Mouse (Mus musculus): ENCODE results near the gene Tdg. TPM values are rescaled to one million over a fixed set of nuclear protein-coding genes. Genes with fewer than 3 reads are reported as not detected.

Gene Tdg
- polyA plus RNA-seq, 1 experiment from 2014 or later: 109 TPM

- no peak overlapping the region for H3K9ac ChIP-seq
- no peak overlapping the region for H3K4me3 ChIP-seq (replicated peaks)
- no peaks in the 10 kb centered on the region for H3K4me1 ChIP-seq
- peak overlapping the region; percentile 42 for H3K4me2 ChIP-seq
- H3K36me3 ChIP-seq: no peaks in the 10 kb centered on the region
- 16% methylated on average over 22 of the region's 22 CpGs for WGBS
- peak; percentile 75; the same call in 1 of the 2 replicates for ATAC-seq (ENCODE audit: insufficient read depth, low FRiP score, low read depth)
- no peaks in the 10 kb centered on the region for H3K9me3 ChIP-seq
- no peaks in the 10 kb centered on the region for H3K27me3 ChIP-seq (replicated peaks)
- no peak overlapping the region for H3K27ac ChIP-seq
These were observed 37.0 kb downstream of the Tdg start for GRCm38 (mm10) chr10:82666436-82667234.

- H3K27me3 ChIP-seq (replicated peaks): no peaks in the 10 kb centered on the region
- 72% methylated on average over 6 of the region's 6 CpGs for WGBS
- no peaks in the 10 kb centered on the region for H3K9me3 ChIP-seq
- ATAC-seq (ENCODE audit: insufficient read depth, low FRiP score, low read depth): no peak
- no peaks in the 10 kb centered on the region for H3K4me1 ChIP-seq
- H3K4me3 ChIP-seq (replicated peaks): no peak overlapping the region
- no peaks in the 10 kb centered on the region for H3K36me3 ChIP-seq
- H3K9ac ChIP-seq: no peak overlapping the region
- no peak overlapping the region for H3K4me2 ChIP-seq
- H3K27ac ChIP-seq: no peak overlapping the region
These were observed 40.6 kb downstream of the Tdg start for GRCm38 (mm10) chr10:82670205-82670604.

GRCm38 (mm10) chr10:82676949-82677348, 47.3 kb downstream of the Tdg start:
- 78% methylated on average over 6 of the region's 6 CpGs for WGBS
- Histone ChIP-seq H3K4me3 (replicated peaks) (no peak overlapping the region), H3K36me3 (no peaks in the 10 kb centered on the region), H3K4me2 (no peak overlapping the region), H3K27me3 (replicated peaks) (no peaks in the 10 kb centered on the region), H3K9me3 (no peaks in the 10 kb centered on the region), H3K9ac (no peak overlapping the region), H3K4me1 (no peaks in the 10 kb centered on the region), H3K27ac (no peak overlapping the region)
- no peak for ATAC-seq (ENCODE audit: insufficient read depth, low FRiP score, low read depth)

- H3K4me1 ChIP-seq: no peaks in the 10 kb centered on the region
- no peak overlapping the region for H3K4me2 ChIP-seq
- no peak overlapping the region for H3K9ac ChIP-seq
- ATAC-seq (ENCODE audit: insufficient read depth, low FRiP score, low read depth): no peak
- no peak overlapping the region for H3K27ac ChIP-seq
- H3K9me3 ChIP-seq: no peaks in the 10 kb centered on the region
- no peaks in the 10 kb centered on the region for H3K27me3 ChIP-seq (replicated peaks)
- H3K36me3 ChIP-seq: no peaks in the 10 kb centered on the region
- WGBS: 84% methylated on average over 5 of the region's 5 CpGs
- no peak overlapping the region for H3K4me3 ChIP-seq (replicated peaks)
These were observed 51.1 kb downstream of the Tdg start for GRCm38 (mm10) chr10:82680769-82681168.

- Histone ChIP-seq H3K27ac (no peak overlapping the region), H3K4me1 (no peaks in the 10 kb centered on the region), H3K4me3 (replicated peaks) (no peak overlapping the region), H3K4me2 (no peak overlapping the region), H3K9ac (no peak overlapping the region), H3K36me3 (no peaks in the 10 kb centered on the region), H3K27me3 (replicated peaks) (no peaks in the 10 kb centered on the region), H3K9me3 (no peaks in the 10 kb centered on the region)
- WGBS: 85% methylated on average over 7 of the region's 7 CpGs
- no peak for ATAC-seq (ENCODE audit: insufficient read depth, low FRiP score, low read depth)
These were observed 52.0 kb downstream of the Tdg start for GRCm38 (mm10) chr10:82681639-82682038.

GRCm38 (mm10) chr10:82685440-82685839, 55.8 kb downstream of the Tdg start:
- H3K4me1 ChIP-seq: peaks cover 4% of the 10 kb centered on the region; the same call in 1 of the 2 replicates
- H3K27me3 ChIP-seq (replicated peaks): no peaks in the 10 kb centered on the region
- no peak overlapping the region for H3K4me3 ChIP-seq (replicated peaks)
- no peaks in the 10 kb centered on the region for H3K9me3 ChIP-seq
- no peak overlapping the region for H3K9ac ChIP-seq
- no peak overlapping the region for H3K4me2 ChIP-seq
- WGBS: 46% methylated on average over 2 of the region's 2 CpGs
- no peaks in the 10 kb centered on the region for H3K36me3 ChIP-seq
- no peak overlapping the region for H3K27ac ChIP-seq
- peak; percentile 39; the same call in 1 of the 2 replicates for ATAC-seq (ENCODE audit: insufficient read depth, low FRiP score, low read depth)

- H3K4me3 ChIP-seq (replicated peaks): peak overlapping the region; percentile 30
- ATAC-seq (ENCODE audit: insufficient read depth, low FRiP score, low read depth): no peak
- H3K36me3 ChIP-seq: no peaks in the 10 kb centered on the region
- 43% methylated on average over 7 of the region's 7 CpGs for WGBS
- H3K27ac ChIP-seq: peak overlapping the region; percentile 84
- H3K9me3 ChIP-seq: no peaks in the 10 kb centered on the region
- H3K27me3 ChIP-seq (replicated peaks): no peaks in the 10 kb centered on the region
- H3K4me1 ChIP-seq: peaks cover 9% of the 10 kb centered on the region; the same call in 1 of the 2 replicates
- no peak overlapping the region for H3K9ac ChIP-seq
- peak overlapping the region; percentile 60 for H3K4me2 ChIP-seq
These were observed 60.1 kb downstream of the Tdg start for GRCm38 (mm10) chr10:82689681-82690211.

GRCm38 (mm10) chr10:82690494-82690893, 60.9 kb downstream of the Tdg start, which contains the start of gene Glt8d2:
Gene Glt8d2 (minus strand): TSS chr10:82690650.
- H3K27me3 ChIP-seq (replicated peaks): no peaks in the 10 kb centered on the region
- peaks cover 9% of the 10 kb centered on the region; the same call in 1 of the 2 replicates for H3K4me1 ChIP-seq
- WGBS: 3% methylated on average over 14 of the region's 14 CpGs
- peak; percentile 80 for ATAC-seq (ENCODE audit: insufficient read depth, low FRiP score, low read depth)
- H3K9me3 ChIP-seq: no peaks in the 10 kb centered on the region
- peak within 1 kb of the TSS; percentile 60 for H3K4me2 ChIP-seq
- 0 out of 2 replicates have a peak within 1 kb of the TSS, but pooled peaks have one; percentile 2 for H3K9ac ChIP-seq
- H3K4me3 ChIP-seq (replicated peaks): peak within 1 kb of the TSS; percentile 30
- H3K36me3 ChIP-seq: no peaks in the 10 kb centered on the region
- H3K27ac ChIP-seq: peak within 1 kb of the TSS; percentile 84

GRCm38 (mm10) chr10:82695956-82696355, 66.3 kb downstream of the Tdg start, which contains the start of gene Hcfc2:
Gene Hcfc2 (plus strand): TSS chr10:82696160.
- Histone ChIP-seq H3K9ac (no peak within 1 kb of the TSS), H3K9me3 (no peaks in the 10 kb centered on the region), H3K4me2 (no peak within 1 kb of the TSS), H3K36me3 (no peaks in the 10 kb centered on the region), H3K4me3 (replicated peaks) (no peak within 1 kb of the TSS), H3K27ac (no peak within 1 kb of the TSS), H3K27me3 (replicated peaks) (no peaks in the 10 kb centered on the region), H3K4me1 (peaks cover 13% of the 10 kb centered on the region)
- 63% methylated on average over 5 of the region's 5 CpGs for WGBS
- ATAC-seq (ENCODE audit: insufficient read depth, low FRiP score, low read depth): no peak

GRCm38 (mm10) chr10:82696453-82697079, 66.9 kb downstream of the Tdg start:
- Histone ChIP-seq H3K4me2 (no peak overlapping the region), H3K9me3 (no peaks in the 10 kb centered on the region), H3K36me3 (peaks cover 4% of the 10 kb centered on the region; the same call in 1 of the 2 replicates), H3K4me1 (peaks cover 12% of the 10 kb centered on the region), H3K4me3 (replicated peaks) (no peak overlapping the region), H3K27me3 (replicated peaks) (no peaks in the 10 kb centered on the region), H3K9ac (no peak overlapping the region), H3K27ac (no peak overlapping the region)
- 54% methylated on average over 4 of the region's 4 CpGs for WGBS
- ATAC-seq (ENCODE audit: insufficient read depth, low FRiP score, low read depth): no peak

GRCm38 (mm10) chr10:82697305-82697898, 67.8 kb downstream of the Tdg start:
- no peak overlapping the region for H3K27ac ChIP-seq
- no peaks in the 10 kb centered on the region for H3K27me3 ChIP-seq (replicated peaks)
- H3K4me2 ChIP-seq: no peak overlapping the region
- H3K36me3 ChIP-seq: peaks cover 7% of the 10 kb centered on the region; the same call in 1 of the 2 replicates
- no peak overlapping the region for H3K4me3 ChIP-seq (replicated peaks)
- no peak overlapping the region for H3K9ac ChIP-seq
- H3K4me1 ChIP-seq: peaks cover 12% of the 10 kb centered on the region
- H3K9me3 ChIP-seq: no peaks in the 10 kb centered on the region
- WGBS: 81% methylated on average over 3 of the region's 3 CpGs
- no peak for ATAC-seq (ENCODE audit: insufficient read depth, low FRiP score, low read depth)
